Mouse (Mus musculus) E14TG2a.4 (cell line): ENCODE data around the gene Rabep2.

ENCODE experiments used
- CTCF ChIP-seq: conservative IDR thresholded peaks from 2 replicates; pipeline ENCODE4 v1.5.1; 2014; ENCODE audit warnings: low read length
- NANOG ChIP-seq: IDR thresholded peaks from 2 replicates; pipeline ENCODE4 v1.6.1; 2014; ENCODE audit warnings: borderline replicate concordance, low read length, mixed read lengths
- POU5F1 ChIP-seq: IDR thresholded peaks from 2 replicates; pipeline ENCODE4 v1.6.1; 2014; ENCODE audit warnings: low read length, borderline replicate concordance

- TF ChIP-seq CTCF (no peak), POU5F1 (no peak), NANOG (no peak)
Measured at GRCm38 (mm10) chr7:126418496-126418895, 10.1 kb upstream of the Rabep2 start.
